Mouse (Mus musculus) liver, postnatal 0 days (tissue): ENCODE results near the gene Tpcn1.

Source experiments
- CTCF ChIP-seq: sonication (generic); IDR thresholded peaks from 2 replicates; pipeline ENCODE4 v1.5.1; 2016; ENCODE audit warnings: antibody characterized with exemption, low read depth
- EP300 ChIP-seq: IDR thresholded peaks from 2 replicates; pipeline ENCODE4 v1.6.1; 2016; ENCODE audit warnings: antibody characterized with exemption, low read depth, mild to moderate bottlenecking

DNA sequence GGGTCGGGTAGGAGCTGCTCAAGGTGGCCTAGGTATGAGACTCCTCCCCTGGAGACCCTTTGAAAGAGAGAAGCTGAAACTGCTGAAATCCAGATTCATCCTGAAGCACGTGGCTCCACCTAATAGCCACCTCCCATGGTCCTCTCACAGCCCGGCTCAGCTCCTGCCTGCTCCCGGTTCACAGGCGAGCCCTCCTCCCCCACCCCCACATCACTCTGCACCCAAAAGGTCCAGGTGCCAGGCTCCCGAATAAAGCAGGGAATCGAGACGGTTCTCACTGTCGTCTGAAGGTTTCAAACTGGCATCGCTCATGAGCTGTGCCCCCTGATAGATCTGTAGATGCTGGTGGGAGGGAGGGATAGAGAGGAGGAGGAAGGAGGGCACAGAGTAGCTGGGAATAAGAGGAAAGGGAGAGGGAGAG lies 16.8 kb upstream of the Tpcn1 start:
- TF ChIP-seq CTCF (no peak), EP300 (no peak)
